Mouse (Mus musculus) embryonic fibroblast, embryonic 13.5 days (primary cell): ENCODE data around the gene Ciao2a. TPM values are rescaled to one million over a fixed set of nuclear protein-coding genes. Genes with fewer than 3 reads are reported as not detected.

Experiments used
- H3K27ac ChIP-seq: 2 replicates; pipeline ENCODE4 v1.5.1; 2012; ENCODE audit warnings: low read length, control low read depth, inconsistent platforms; ENCODE audit not compliant: insufficient read depth
- H3K4me1 ChIP-seq: 2 replicates; pipeline ENCODE4 v1.6.1; 2011; ENCODE audit warnings: low read length; ENCODE audit not compliant: control insufficient read depth, insufficient read depth
- H3K4me3 ChIP-seq: 2 replicates; pipeline ENCODE4 v1.5.1; 2011; ENCODE audit warnings: mild to moderate bottlenecking, control low read depth, low read length; ENCODE audit not compliant: insufficient read depth
- CTCF ChIP-seq: IDR thresholded peaks from 2 replicates; pipeline ENCODE4 v1.5.1; 2011; ENCODE audit warnings: mild to moderate bottlenecking, control low read depth, low read length, moderate library complexity, borderline replicate concordance; ENCODE audit not compliant: insufficient read depth
- POLR2A ChIP-seq: IDR thresholded peaks from 2 replicates; pipeline ENCODE4 v1.6.1; 2011; ENCODE audit warnings: low read depth, mild to moderate bottlenecking, control low read depth, low read length, moderate library complexity
- polyA plus RNA-seq: library from polyadenylated mRNA; stranded (reverse); fragments of >200 nt; gene quantifications from 2 replicates; pipeline ENCODE4 v1.2.4, GENCODE M21; 2011; ENCODE audit warnings: low read depth; ENCODE audit not compliant: missing spikeins, insufficient read length

Gene Ciao2a
- polyA plus RNA-seq, 1 experiment = 46.9 TPM

- TF ChIP-seq CTCF (no peak), POLR2A (no peak)
- Histone ChIP-seq H3K4me3 (no peak overlapping the region), H3K4me1 (no peaks in the 10 kb centered on the region), H3K27ac (no peak overlapping the region)
These were observed 5.1 kb downstream of the Ciao2a start for GRCm38 (mm10) chr9:66131466-66131865.

- no peak for TF ChIP-seq POLR2A
- TF ChIP-seq CTCF = 0 out of 2 replicates have a peak, but pooled peaks have one; percentile 9
- Histone ChIP-seq H3K4me3 (no peak overlapping the region), H3K4me1 (no peaks in the 10 kb centered on the region), H3K27ac (no peak overlapping the region)
These were observed 9.6 kb downstream of the Ciao2a start for GRCm38 (mm10) chr9:66135967-66136366.

GRCm38 (mm10) chr9:66138193-66138592, 11.8 kb downstream of the Ciao2a start:
- Histone ChIP-seq H3K4me3 (no peak overlapping the region), H3K4me1 (no peaks in the 10 kb centered on the region), H3K27ac (no peak overlapping the region)
- TF ChIP-seq POLR2A (no peak), CTCF (no peak)

GRCm38 (mm10) chr9:66142265-66142664, 15.9 kb downstream of the Ciao2a start:
- Histone ChIP-seq H3K4me1 (no peaks in the 10 kb centered on the region), H3K27ac (no peak overlapping the region), H3K4me3 (no peak overlapping the region)
- no peak for TF ChIP-seq CTCF
- no peak for TF ChIP-seq POLR2A

GRCm38 (mm10) chr9:66144248-66144647, 17.8 kb downstream of the Ciao2a start:
- TF ChIP-seq POLR2A (no peak), CTCF (peak; percentile 20; the same call in 1 of the 2 replicates)
- no peak overlapping the region for H3K4me3 ChIP-seq
- H3K4me1 ChIP-seq = no peaks in the 10 kb centered on the region
- no peak overlapping the region for H3K27ac ChIP-seq

GRCm38 (mm10) chr9:66146141-66146540, 19.7 kb downstream of the Ciao2a start:
- Histone ChIP-seq H3K4me1 (no peaks in the 10 kb centered on the region), H3K27ac (no peak overlapping the region), H3K4me3 (no peak overlapping the region)
- TF ChIP-seq POLR2A (no peak), CTCF (no peak)

- no peak overlapping the region for H3K4me3 ChIP-seq
- no peaks in the 10 kb centered on the region for H3K4me1 ChIP-seq
- TF ChIP-seq CTCF (no peak), POLR2A (no peak)
- H3K27ac ChIP-seq = no peak overlapping the region
These were observed 25.6 kb downstream of the Ciao2a start for GRCm38 (mm10) chr9:66152011-66152410.

- no peak overlapping the region for H3K4me3 ChIP-seq
- H3K4me1 ChIP-seq = no peaks in the 10 kb centered on the region
- no peak for TF ChIP-seq POLR2A
- TF ChIP-seq CTCF = no peak
- no peak overlapping the region for H3K27ac ChIP-seq
These were observed 27.2 kb downstream of the Ciao2a start for GRCm38 (mm10) chr9:66153594-66153993.

- Histone ChIP-seq H3K4me1 (no peaks in the 10 kb centered on the region), H3K27ac (no peak overlapping the region), H3K4me3 (no peak overlapping the region)
- TF ChIP-seq CTCF = no peak
- TF ChIP-seq POLR2A = no peak
These were observed 27.6 kb downstream of the Ciao2a start for GRCm38 (mm10) chr9:66154013-66154412.

- H3K4me3 ChIP-seq = no peak overlapping the region
- no peaks in the 10 kb centered on the region for H3K4me1 ChIP-seq
- no peak for TF ChIP-seq POLR2A
- TF ChIP-seq CTCF = no peak
- H3K27ac ChIP-seq = no peak overlapping the region
These were observed 29.1 kb downstream of the Ciao2a start for GRCm38 (mm10) chr9:66155534-66155933.
